Mouse (Mus musculus) MEL (cell line): Measurements from ENCODE around the gene Magi2. TPM values are rescaled to one million over a fixed set of nuclear protein-coding genes. Genes with fewer than 3 reads are reported as not detected.

Experiments used
- DNase-seq: peaks from one replicate; pipeline ENCODE4 v3.0.0; 2011; ENCODE audit warnings: low read depth, low spot score
- H3K27ac ChIP-seq: 2 replicates; pipeline ENCODE4 v1.5.1; 2012; ENCODE audit warnings: low read depth, mild to moderate bottlenecking, control low read depth, low read length, moderate library complexity; ENCODE audit not compliant: control insufficient read depth
- H3K27me3 ChIP-seq, 2 experiments: fragments of 150-350 bp in 1 of 2; sonication (generic) in 1 of 2; 2 replicates each; pipeline ENCODE4 v1.6.1; 2012; ENCODE audit warnings: low read length in 2 of 2, mild to moderate bottlenecking in 2 of 2, improper control_type of control experiment in 1 of 2, moderate library complexity in 1 of 2; ENCODE audit not compliant: insufficient read depth in 2 of 2, control insufficient read depth in 1 of 2
- H3K36me3 ChIP-seq, 2 experiments: 2 replicates each; pipeline ENCODE4 v1.6.1; 2012 to 2014; ENCODE audit warnings: low read length in 2 of 2, improper control_type of control experiment in 1 of 2, inconsistent platforms in 1 of 2, mild to moderate bottlenecking in 1 of 2; ENCODE audit not compliant: insufficient read depth in 2 of 2, control insufficient read depth in 1 of 2
- H3K4me1 ChIP-seq, 2 experiments: fragments of 150-350 bp in 1 of 2; sonication (generic) in 1 of 2; 2 replicates each; pipeline ENCODE4 v1.6.1; 2012; ENCODE audit warnings: low read length in 2 of 2, improper control_type of control experiment in 1 of 2, mild to moderate bottlenecking in 1 of 2; ENCODE audit not compliant: insufficient read depth in 2 of 2, control insufficient read depth in 1 of 2
- H3K4me3 ChIP-seq, 2 experiments: fragments of 150-350 bp in 1 of 2; sonication (generic) in 1 of 2; 2 replicates each; pipeline ENCODE4 v1.5.1; 2012; ENCODE audit warnings: low read depth in 2 of 2, low read length in 2 of 2, mild to moderate bottlenecking in 2 of 2, moderate library complexity in 2 of 2, control low read depth in 1 of 2, improper control_type of control experiment in 1 of 2; ENCODE audit not compliant: control insufficient read depth in 1 of 2, insufficient read depth in 1 of 2
- H3K79me2 ChIP-seq: 2 replicates; pipeline ENCODE4 v1.6.1; 2012; ENCODE audit warnings: mild to moderate bottlenecking, low read length, moderate library complexity; ENCODE audit not compliant: control insufficient read depth, poor library complexity, insufficient read depth
- H3K9ac ChIP-seq: 2 replicates; pipeline ENCODE4 v1.6.1; 2012; ENCODE audit warnings: low read depth, mild to moderate bottlenecking, control low read depth, low read length, moderate library complexity; ENCODE audit not compliant: control insufficient read depth, poor library complexity, severe bottlenecking
- H3K9me3 ChIP-seq: fragments of 150-350 bp; sonication (generic); replicated peaks from 2 replicates; pipeline ENCODE4 v1.6.1; 2012; ENCODE audit warnings: mild to moderate bottlenecking, low read length, improper control_type of control experiment, moderate library complexity; ENCODE audit not compliant: insufficient read depth
- BHLHE40 ChIP-seq: IDR thresholded peaks from 2 replicates; pipeline ENCODE4 v1.6.1; 2012; ENCODE audit warnings: low read depth, mild to moderate bottlenecking, inconsistent platforms, low read length, improper control_type of control experiment, borderline replicate concordance
- CHD1 ChIP-seq: IDR thresholded peaks from 2 replicates; pipeline ENCODE4 v1.6.1; 2012; ENCODE audit warnings: low read depth, mild to moderate bottlenecking, inconsistent platforms, low read length, improper control_type of control experiment
- CHD2 ChIP-seq: IDR thresholded peaks from 2 replicates; pipeline ENCODE4 v1.6.1; 2011; ENCODE audit warnings: low read length, improper control_type of control experiment
- E2F4 ChIP-seq: IDR thresholded peaks from 2 replicates; pipeline ENCODE4 v1.6.1; 2011; ENCODE audit warnings: low read depth, low read length, improper control_type of control experiment, borderline replicate concordance
- EP300 ChIP-seq, 2 experiments: IDR thresholded peaks; 2 replicates each; pipeline ENCODE4 v1.6.1; 2011; ENCODE audit warnings: improper control_type of control experiment in 2 of 2, low read length in 2 of 2, low read depth in 1 of 2, mild to moderate bottlenecking in 1 of 2
- ETS1 ChIP-seq: IDR thresholded peaks from 2 replicates; pipeline ENCODE4 v1.6.1; 2012; ENCODE audit warnings: low read depth, mild to moderate bottlenecking, inconsistent platforms, low read length, improper control_type of control experiment, moderate library complexity
- GATA1 ChIP-seq: IDR thresholded peaks from 2 replicates; pipeline ENCODE4 v1.6.1; 2011; ENCODE audit warnings: low read depth, low read length, improper control_type of control experiment
- JUND ChIP-seq: IDR thresholded peaks from 2 replicates; pipeline ENCODE4 v1.6.1; 2011; ENCODE audit warnings: low read depth, mild to moderate bottlenecking, improper control_type of control experiment, low read length
- MAFK ChIP-seq: IDR thresholded peaks from 2 replicates; pipeline ENCODE4 v1.6.1; 2011; ENCODE audit warnings: low read depth, mild to moderate bottlenecking, low read length, improper control_type of control experiment, borderline replicate concordance
- MAX ChIP-seq: IDR thresholded peaks from 2 replicates; pipeline ENCODE4 v1.6.1; 2011; ENCODE audit warnings: low read length, improper control_type of control experiment
- MEF2A ChIP-seq: IDR thresholded peaks from 2 replicates; pipeline ENCODE4 v1.6.1; 2014; ENCODE audit warnings: low read depth, mild to moderate bottlenecking, inconsistent platforms, low read length, improper control_type of control experiment; ENCODE audit not compliant: poor library complexity, insufficient replicate concordance, severe bottlenecking; ENCODE audit errors: extremely low read depth
- MYB ChIP-seq: IDR thresholded peaks from 2 replicates; pipeline ENCODE4 v1.6.1; 2011; ENCODE audit warnings: mild to moderate bottlenecking, low read depth, low read length, improper control_type of control experiment
- RCOR1 ChIP-seq: IDR thresholded peaks from 2 replicates; pipeline ENCODE4 v1.6.1; 2012; ENCODE audit warnings: low read depth, mild to moderate bottlenecking, inconsistent platforms, low read length, improper control_type of control experiment
- SIN3A ChIP-seq: IDR thresholded peaks from 2 replicates; pipeline ENCODE4 v1.6.1; 2012; ENCODE audit warnings: low read length, improper control_type of control experiment, inconsistent platforms
- SMC3 ChIP-seq: IDR thresholded peaks from 2 replicates; pipeline ENCODE4 v1.6.1; 2011; ENCODE audit warnings: low read depth, low read length, improper control_type of control experiment
- TCF12 ChIP-seq: IDR thresholded peaks from 2 replicates; pipeline ENCODE4 v1.6.1; 2014; ENCODE audit warnings: low read depth, mild to moderate bottlenecking, inconsistent platforms, low read length, improper control_type of control experiment, moderate library complexity
- UBTF ChIP-seq: IDR thresholded peaks from 2 replicates; pipeline ENCODE4 v1.6.1; 2012; ENCODE audit warnings: low read depth, mild to moderate bottlenecking, inconsistent platforms, low read length, improper control_type of control experiment, moderate library complexity, borderline replicate concordance; ENCODE audit not compliant: insufficient read depth
- USF2 ChIP-seq, 2 experiments: IDR thresholded peaks; 2 replicates each; pipeline ENCODE4 v1.6.1; 2011 to 2012; ENCODE audit warnings: improper control_type of control experiment in 2 of 2, low read length in 2 of 2, borderline replicate concordance in 1 of 2, inconsistent platforms in 1 of 2, low read depth in 1 of 2, mild to moderate bottlenecking in 1 of 2; ENCODE audit not compliant: insufficient read depth in 1 of 2
- ZC3H11A ChIP-seq: IDR thresholded peaks from 2 replicates; pipeline ENCODE4 v1.6.1; 2012; ENCODE audit warnings: low read depth, mild to moderate bottlenecking, inconsistent platforms, low read length, improper control_type of control experiment
- ZKSCAN1 ChIP-seq: IDR thresholded peaks from 2 replicates; pipeline ENCODE4 v1.6.1; 2012; ENCODE audit warnings: low read depth, mild to moderate bottlenecking, inconsistent platforms, low read length, improper control_type of control experiment, moderate library complexity
- polyA plus RNA-seq, 2 experiments: library from polyadenylated mRNA; stranded (reverse) in 1 of 2; unstranded in 1 of 2; fragments of >175 nt in 1 of 2; fragments of >200 nt in 1 of 2; gene quantifications; 2 replicates each; pipeline versions ENCODE4 v1.2.1 to v1.2.4; 2012; ENCODE audit warnings: low replicate concordance in 2 of 2, low read depth in 1 of 2; ENCODE audit not compliant: insufficient read length in 2 of 2, insufficient read depth in 1 of 2, missing spikeins in 1 of 2
- total RNA-seq: library from RNA; depleted of rRNA; stranded (reverse); fragments of 300-350 nt; gene quantifications from 2 replicates; pipeline ENCODE4 v1.2.3, GENCODE M21; 2012

Magi2 gene
- total and polyA plus RNA-seq, 3 experiments: 0.46 to 0.47 TPM; not detected in 1

DNA sequence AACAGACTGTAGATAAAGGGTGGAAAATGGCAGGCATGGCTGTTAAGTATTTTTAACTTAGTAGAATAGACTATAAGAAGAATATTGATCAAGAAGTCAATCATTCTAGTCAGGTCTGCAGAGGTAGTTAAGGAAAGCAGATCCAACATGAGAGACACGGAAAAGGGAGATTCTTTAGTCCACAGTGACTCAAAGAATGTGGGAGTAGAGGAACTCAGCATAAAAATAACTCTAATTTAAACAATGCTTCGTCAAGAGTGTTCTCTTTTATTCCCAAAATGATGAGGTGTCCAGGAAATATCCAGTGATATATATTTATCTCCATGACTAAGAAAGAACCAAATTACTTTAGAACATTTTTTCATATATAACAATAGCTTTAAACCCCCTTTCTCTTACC lies 1234.9 kb downstream of the Magi2 start:
- Histone ChIP-seq H3K4me3 (no peak overlapping the region), H3K9ac (no peak overlapping the region), H3K79me2 (no peaks in the 10 kb centered on the region), H3K27ac (no peak overlapping the region), H3K4me1 (no peaks in the 10 kb centered on the region), H3K27me3 (no peaks in the 10 kb centered on the region), H3K36me3 (no peaks in the 10 kb centered on the region), H3K9me3 (no peaks in the 10 kb centered on the region)
- no peak for TF ChIP-seq MYB
- TF ChIP-seq MAFK: no peak
- TF ChIP-seq BHLHE40: no peak
- no peak for TF ChIP-seq ZC3H11A
- TF ChIP-seq JUND: no peak
- TF ChIP-seq CHD1: no peak
- no peak for TF ChIP-seq UBTF
- no peak for TF ChIP-seq ETS1
- no peak for TF ChIP-seq E2F4
- no peak for TF ChIP-seq ZKSCAN1
- TF ChIP-seq RCOR1: no peak
- TF ChIP-seq USF2 (IDR thresholded peaks at IDR 0.05; ENCODE audit: borderline replicate concordance in 1 of 2, insufficient read depth in 1 of 2, low read depth in 1 of 2, low read length in 2 of 2): no peak
- no peak for TF ChIP-seq SMC3
- TF ChIP-seq EP300 (IDR thresholded peaks at IDR 0.05; ENCODE audit: low read depth in 1 of 2, low read length in 2 of 2): no peak
- TF ChIP-seq CHD2: no peak
- TF ChIP-seq TCF12: no peak
- no peak for TF ChIP-seq MEF2A
- TF ChIP-seq MAX: no peak
- no peak for DNase-seq

- H3K79me2 ChIP-seq: no peaks in the 10 kb centered on the region
- H3K27ac ChIP-seq: no peak overlapping the region
- no peaks in the 10 kb centered on the region for H3K4me1 ChIP-seq
- H3K4me3 ChIP-seq: no peak overlapping the region
- no peak overlapping the region for H3K9ac ChIP-seq
- H3K36me3 ChIP-seq: no peaks in the 10 kb centered on the region
- H3K9me3 ChIP-seq: no peaks in the 10 kb centered on the region
- no peak for DNase-seq
- TF ChIP-seq GATA1 (no peak), SIN3A (no peak)
- H3K27me3 ChIP-seq: no peaks in the 10 kb centered on the region
Observed at GRCm38 (mm10) chr5:20462376-20462775, 1235.5 kb downstream of the Magi2 start.
